Mouse (Mus musculus) bone marrow macrophage, adult 2 months (primary cell): ENCODE measurements at regions not wholly inside any gene's neighbourhood (a gene's known extent, or its start where the extent isn't known, plus 50 kb on each side); places are given as distances from the start of the nearest gene placed in this dataset.

Experiments
- CTCF ChIP-seq: IDR thresholded peaks from 2 replicates; pipeline ENCODE4 v1.5.1; 2012; ENCODE audit warnings: low read depth, mild to moderate bottlenecking, low read length, moderate library complexity
- POLR2A ChIP-seq: IDR thresholded peaks from 2 replicates; pipeline ENCODE4 v1.6.1; 2012; ENCODE audit warnings: mild to moderate bottlenecking, low read depth, low read length, borderline replicate concordance

GRCm38 (mm10) chr16:87103599-87103998 is 250.4 kb upstream of the N6amt1 start:
- TF ChIP-seq CTCF (no peak), POLR2A (no peak)
